Mouse (Mus musculus) right cerebral cortex, postnatal 36 days (tissue): ENCODE results near the gene Cmklr1.

Source experiments
- DNase-seq, 2 experiments: peaks; one replicate each; pipeline ENCODE4 v3.0.0; 2022; ENCODE audit warnings: low spot score in 2 of 2, mixed read lengths in 1 of 2

The Cmklr1 gene

DNA sequence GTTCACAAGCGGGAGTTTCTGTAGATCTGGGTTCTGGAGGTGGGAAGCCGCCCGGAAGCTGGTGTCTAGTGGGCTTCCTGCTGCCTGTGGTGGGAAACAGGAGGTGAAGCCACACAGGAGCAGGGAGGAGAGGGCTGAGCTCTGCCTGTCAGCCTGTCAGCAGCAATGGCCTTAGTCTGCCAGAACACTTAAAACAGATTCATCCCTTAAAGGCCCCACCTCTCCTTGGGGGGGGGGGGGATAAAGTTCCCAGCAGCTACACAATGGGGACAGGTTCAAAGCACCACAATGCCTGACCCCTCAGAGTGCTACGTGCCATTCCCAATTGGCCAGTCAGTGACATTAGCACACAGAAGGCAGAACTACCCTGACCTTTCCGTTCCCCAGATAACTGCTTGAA, 2.0 kb upstream of the Cmklr1 start:
- DNase-seq = no peak

DNA sequence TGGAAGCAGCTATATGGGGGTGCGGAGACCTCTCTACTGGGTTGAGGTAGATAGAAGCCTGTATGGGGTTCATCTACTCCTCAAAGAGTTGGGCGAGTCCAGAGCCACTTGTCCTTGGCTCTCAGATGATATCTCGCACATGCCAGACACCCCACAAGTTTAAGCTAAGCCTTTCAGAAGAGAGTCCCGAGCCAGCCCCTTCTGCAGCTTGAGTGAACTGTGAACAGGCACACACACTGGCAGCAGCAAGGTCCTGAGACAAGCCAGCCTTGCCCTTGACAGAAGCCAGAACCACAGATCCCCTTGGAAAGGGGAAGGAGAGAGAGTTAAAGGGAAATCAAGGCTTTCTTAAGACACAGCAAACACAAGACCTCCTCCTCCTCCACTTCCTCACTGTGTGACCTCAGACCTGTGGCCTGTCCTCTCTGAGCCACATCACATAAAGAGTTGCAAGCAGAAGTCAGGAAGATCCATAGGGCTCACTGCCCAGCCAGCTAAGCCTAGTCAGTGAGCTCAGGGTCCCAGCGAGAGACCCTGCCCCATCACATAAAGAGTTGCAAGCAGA, 1.5 kb downstream of the Cmklr1 start:
- no peak for DNase-seq

DNA sequence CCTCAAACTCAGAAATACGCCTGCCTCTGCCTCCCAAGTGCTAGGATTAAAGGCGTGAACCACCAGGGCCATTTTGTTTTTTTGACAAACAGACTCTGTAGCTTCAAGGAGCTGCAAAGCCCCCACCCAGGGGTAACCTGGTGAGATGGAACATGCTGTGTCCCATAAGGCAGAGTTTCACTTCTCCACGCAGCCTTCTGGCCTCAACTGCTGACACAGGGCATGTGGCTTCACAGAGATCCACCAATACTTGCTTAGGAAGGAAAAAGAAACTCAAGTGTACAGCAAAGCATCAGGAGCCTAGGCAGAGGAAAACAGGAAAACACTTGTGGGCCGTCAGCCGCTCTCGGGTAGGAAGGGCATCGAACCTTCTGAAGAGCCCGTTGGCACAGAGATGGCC, 3.1 kb downstream of the Cmklr1 start:
- DNase-seq = no peak

DNA sequence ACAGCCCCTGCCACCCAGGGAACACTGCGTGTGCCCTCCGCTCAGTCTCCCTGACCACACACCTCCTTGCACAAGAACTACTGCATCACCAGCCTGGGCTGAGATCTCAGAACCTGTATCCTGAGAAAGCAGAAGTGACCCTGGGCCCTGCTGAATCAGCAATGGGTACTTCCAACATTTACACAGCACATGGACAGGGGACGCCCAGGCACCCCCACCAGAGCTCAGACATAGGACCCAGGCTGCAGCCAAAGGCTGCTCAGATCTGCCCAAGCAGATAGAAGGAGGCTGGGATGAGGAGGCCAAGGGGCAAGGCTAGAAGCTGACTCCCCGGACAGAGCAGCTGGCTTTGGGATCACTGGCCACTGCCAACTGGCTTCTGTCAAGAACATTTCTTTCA, 5.7 kb downstream of the Cmklr1 start:
- peak in 1 of 2 experiments; percentile 41 for DNase-seq

DNA sequence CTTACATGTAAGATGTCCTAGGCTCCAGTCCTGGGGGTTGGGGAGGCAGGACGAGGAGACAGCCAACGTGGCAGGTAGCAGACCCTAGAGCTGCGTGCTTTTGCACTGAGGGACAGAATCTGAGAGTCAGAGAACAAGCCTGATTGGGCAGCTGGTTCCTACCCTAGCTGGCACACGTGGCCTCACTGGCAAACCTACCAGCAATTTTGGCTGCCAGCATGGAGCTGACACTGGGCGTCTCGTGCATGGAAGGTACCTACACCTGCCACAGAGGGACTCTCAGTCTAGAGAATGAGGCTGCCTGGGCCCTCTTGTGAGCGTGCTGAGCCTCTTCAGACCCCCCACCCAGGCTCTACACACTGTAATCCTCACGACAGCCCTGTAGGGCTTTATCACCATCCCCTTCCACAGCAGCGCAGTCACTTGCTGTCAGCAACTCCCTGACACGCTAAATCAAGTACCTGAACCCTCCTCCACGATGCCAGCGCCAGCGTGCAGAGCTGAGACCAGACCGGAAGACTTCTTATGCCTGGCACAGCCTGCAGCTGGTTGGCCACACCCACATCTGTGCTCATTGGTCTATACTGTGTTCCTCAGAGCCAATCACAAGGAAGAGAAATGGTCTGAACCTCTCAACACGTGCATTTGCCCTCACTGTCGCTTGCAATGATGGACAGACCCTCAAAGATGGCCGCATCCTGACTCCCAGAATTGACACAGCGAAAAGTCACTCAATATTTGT, 6.9 kb downstream of the Cmklr1 start:
- DNase-seq = peak; percentile 43 to 61

DNA sequence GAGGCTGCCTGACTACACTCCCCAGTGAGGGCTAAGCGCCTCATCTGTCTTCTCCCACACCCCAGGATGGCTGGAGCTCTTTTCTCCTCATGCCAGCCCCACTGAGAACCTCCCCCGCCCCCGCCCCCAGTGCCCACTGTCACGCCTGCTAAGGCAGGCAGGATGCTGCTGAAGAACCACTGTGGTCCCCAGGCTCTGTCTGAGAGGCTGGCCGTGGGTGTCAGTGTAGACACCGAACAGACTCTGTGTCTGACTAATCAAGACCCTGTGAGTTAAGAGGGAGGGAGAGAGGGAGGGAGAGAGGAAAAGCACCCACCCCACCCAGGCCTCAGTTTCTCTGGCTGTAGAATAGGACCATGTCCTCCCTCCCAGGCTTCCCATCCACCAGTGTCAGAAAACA, 9.2 kb downstream of the Cmklr1 start:
- peak in 1 of 2 experiments; percentile 31 for DNase-seq

DNA sequence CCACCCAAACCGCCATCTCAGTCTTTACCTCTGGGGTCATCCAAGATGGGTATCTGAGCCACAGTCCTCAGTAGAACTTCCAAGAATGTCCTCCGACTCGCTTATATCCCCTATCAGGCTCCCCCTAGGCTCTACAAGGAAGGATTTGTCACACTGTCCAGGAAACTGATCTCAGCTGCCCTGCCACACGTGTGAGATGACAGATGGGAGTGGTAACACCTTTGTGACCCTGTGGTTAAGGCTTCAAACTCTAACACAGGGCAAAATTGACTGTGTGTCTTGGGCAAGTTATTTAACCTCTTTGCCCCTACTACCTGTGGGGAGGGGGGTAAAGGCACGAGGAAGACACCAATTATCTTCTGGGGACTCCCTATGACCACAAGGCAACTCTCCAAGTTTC, 11.1 kb downstream of the Cmklr1 start:
- DNase-seq = no peak

DNA sequence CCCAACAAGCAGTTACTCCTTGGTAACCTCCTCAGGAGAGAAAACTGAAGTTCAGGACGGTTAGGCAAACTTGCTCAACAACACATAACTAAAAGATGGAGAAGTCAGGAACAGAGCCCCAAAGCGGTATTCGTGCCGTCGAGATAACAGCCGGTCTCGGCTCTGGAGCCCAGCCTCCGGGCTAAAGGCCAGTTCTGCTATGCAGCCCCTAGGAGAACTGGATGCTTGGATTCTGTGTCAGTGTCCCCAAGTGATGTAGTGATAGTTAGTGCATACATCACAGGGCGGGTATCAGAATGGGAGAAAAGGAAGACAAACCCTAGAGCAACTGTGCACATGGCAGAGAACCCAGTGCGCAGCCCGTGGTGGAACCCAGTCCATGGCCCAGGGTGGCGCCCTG, 12.2 kb downstream of the Cmklr1 start:
- no peak for DNase-seq

DNA sequence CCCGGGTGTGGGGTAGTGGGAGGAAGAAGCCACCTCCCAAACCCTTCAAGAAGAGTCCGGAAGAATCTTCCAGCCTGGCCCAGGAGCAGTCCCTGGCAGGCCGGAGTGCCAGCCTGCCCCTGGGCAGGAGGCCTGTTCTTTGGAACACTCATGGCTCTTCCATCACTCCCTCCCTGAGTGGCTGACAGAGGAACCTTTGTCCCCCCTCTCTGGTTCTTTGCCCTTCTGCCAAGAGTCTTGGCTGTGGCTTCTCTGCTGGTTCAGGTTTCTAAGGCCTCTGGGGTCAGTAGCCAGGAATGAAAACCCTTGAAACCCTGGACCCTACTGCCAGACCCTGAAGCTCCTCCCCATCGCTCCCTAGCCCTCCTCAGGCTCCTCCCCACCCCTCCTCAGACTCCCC, 12.6 kb downstream of the Cmklr1 start:
- peak in 1 of 2 experiments; percentile 25 for DNase-seq

DNA sequence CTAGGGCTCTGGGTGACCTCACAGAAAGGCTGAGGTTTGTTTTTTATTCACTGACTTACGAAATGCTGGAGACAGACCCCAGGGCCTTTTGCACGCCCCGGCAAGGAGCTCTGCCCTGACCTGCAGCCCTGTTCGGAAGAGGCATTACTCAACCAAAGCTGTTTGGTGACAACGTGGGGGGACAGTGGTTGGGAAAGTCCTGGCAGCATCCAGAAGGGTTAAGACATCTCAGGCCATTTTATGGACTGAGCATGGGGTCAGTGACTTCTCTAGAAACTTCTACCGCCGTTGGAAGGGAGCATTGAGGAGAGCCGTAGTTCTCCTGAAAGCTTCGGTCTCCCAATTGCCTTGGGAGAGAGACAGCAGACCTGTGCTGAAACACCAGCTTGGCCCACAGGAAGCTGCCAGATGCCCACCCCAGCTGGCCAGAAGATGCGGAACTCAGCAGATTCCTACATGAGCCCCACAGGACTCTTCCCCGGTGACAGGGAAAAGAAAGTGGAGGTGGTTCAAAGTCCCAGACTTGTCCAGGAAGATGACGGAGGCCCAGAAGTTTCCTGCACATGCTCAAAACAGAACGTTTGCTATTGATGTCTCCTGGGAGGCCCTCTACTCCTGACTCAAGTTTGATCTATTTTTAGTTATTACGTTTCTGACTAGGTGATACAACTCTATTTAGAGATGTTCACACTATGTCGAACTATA, 14.2 kb downstream of the Cmklr1 start:
- DNase-seq = no peak

DNA sequence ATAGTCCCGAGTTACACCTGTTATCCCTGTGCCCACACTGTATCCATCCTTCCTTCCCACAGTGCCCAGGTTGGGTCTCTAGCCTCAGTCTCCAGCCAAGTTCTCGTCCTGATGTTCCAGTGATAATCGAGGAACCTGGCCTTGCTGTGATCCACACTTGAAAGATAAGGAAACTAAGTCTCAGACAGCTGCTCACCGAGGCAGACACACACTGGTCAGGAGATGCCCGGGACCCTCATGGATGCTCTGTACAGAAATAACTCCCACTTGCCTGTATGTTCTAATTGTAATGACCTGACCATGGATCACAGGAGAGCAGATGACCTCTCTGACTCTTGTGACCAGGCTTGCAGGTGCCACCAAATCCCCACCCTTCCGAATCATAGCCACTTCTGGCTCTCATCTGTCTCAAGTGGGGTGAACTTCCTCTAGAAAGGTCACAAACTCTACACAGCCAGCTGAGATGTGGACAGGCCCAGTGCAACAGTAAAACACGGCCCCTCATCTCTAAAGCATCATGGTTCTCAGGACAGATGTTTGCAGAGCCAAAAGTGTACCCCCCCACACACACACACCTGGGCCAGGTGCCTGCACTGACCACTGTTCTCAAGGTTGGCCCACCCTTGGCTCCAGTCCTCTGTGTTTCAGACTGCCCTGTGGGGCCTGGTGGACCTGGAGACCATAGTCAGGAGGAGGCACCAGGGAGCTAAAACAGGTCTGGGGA, 15.2 kb downstream of the Cmklr1 start:
- DNase-seq = no peak

DNA sequence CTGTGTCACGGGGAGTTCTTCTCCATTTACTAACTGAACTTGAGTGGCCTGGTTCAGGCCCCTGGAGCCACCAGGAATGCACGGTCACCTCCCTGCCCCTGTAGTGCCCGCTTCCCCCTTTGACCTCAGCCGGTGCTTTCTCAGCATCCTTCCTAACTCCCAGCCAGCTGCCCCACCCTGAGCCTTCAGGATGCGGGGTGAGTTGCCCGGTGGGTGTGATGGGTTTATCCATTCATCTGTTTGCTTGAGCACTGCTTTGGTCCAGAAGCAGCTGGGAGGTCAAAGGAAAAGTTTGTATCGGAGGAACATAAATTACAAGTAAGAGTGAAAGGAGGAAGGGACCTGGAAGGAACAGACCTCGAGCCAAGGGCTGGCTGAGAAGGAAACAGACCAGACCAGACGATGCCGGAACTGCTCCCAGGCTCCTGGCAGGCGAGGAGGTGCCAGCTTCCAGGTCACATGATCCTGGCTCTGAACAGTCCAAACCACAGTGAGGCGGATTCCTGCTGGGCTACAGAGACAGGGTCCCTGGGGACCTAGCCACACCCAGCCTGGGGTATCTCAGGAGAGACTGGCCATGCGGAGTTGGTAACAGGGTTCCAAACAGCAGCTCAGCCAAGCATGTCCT, 16.1 kb downstream of the Cmklr1 start:
- peak; percentile 37 to 51 for DNase-seq

DNA sequence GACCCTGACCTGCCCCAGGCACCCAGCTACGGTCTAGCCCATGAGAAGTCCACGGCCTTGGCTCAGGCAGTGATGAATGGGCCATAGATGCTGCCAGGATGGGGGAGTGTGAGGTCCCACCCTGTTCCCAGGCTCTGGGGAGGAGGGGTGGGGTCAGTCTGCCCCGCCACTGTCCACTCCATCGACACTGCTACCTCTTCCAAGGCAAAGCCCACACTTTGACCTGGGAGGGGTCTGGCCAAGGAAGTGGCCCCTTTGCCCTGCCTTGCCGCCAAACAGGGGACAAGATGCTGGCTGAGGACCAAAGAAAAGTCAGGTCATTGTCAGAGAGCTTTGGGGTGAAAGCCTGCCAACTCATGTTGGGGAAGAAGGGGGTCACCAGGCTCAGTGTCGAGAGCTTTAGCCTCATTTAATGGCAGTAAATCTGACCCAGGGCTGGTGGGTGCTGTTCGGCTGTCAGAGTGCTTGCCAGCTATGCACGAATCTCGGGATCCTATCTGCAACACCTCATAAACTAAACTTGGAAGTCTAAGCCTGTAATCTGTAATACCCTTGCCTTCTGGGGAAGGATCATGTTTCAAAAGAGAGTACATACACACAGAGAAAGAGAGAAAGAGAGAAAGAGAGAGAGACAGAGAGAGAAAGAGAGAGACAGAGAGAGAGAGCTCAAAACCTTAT, 17.1 kb downstream of the Cmklr1 start:
- no peak for DNase-seq

DNA sequence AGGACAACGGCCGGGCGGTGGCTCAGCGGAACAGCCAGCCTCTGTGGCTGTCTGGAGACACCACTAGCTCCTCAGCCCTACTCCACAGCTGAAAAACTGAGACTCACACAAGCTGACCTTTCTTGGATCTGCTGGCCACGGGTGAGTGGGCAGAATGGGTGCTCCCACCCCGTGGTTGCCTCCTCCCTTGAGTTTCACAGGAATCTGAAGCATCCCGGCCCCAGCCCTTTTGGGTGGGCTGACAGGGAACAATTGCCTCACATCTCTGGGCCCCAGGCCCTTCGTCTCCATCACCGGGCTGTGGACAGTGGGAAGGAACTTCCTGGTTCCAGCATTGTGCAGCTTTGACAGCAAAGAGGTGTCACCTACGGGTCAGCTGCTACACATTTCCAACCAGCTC, 20.1 kb downstream of the Cmklr1 start:
- no peak for DNase-seq

DNA sequence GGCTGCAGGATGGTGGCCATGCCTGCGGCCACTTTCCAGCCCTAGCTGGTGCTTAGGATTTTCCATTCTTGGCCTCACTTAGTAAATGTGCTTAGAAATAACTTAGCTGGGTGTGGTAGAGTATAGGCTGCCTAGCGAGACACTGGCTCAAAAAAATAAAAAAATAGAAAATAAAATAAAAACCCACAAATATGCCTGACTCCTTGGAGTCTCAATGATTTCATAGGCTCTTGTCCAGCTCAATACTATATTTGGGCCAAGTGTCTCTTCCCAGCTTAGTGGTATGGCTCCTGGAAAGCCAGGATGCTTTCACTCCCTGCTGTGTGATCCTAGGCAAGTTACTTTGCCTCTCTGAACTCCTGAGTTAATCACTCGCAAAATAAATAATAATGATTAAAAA, 21.0 kb downstream of the Cmklr1 start:
- no peak for DNase-seq

DNA sequence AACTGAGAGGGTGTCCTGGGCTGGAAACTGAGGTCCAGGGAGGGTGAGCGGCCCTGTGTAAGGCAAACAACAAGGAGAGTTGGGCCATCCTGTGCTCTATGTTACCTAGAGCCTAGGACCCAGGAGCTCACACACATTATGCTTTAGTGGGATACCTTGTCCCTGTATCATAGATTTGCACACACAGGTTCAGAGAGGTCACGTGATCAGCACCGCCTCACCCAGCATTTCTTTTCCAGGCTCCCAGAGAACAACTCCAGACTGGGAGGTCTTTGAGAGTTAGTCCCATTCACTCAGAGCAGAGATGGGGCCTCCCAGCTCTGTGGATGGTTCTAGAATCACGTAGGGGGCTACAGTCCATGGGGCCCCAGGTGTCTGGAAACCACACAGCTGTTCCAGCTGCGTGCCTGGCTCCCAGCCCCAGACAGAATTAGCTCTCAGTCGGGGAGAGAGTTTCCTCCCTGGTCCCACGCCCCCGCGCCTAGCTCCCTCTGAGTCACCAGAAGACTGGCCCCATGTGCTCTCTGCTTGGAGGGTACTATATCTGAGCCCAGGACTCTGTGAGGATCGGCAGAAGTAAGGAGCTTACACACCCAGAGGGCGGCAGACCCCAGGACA, 22.3 kb downstream of the Cmklr1 start:
- peak in 1 of 2 experiments; percentile 38 for DNase-seq

DNA sequence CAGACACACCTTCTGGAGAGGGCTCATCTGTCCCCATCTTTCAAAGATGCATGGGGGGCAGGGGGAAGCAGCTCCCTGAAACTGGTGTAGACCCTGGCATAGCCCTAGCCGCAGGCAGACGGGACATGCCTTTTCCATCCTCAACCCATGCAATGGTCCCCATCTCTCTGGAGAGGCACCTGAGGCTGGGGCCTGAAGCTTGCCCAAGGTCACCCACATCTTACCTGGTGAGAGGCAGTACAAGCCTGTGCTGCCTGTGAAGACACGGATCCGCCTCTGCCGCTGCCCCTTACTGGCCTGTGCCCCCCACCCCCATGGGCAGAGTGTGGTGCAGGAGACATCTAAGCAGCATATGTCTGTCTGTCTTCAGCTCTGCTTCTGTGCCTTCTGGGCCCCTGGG, 23.2 kb downstream of the Cmklr1 start:
- DNase-seq = no peak

DNA sequence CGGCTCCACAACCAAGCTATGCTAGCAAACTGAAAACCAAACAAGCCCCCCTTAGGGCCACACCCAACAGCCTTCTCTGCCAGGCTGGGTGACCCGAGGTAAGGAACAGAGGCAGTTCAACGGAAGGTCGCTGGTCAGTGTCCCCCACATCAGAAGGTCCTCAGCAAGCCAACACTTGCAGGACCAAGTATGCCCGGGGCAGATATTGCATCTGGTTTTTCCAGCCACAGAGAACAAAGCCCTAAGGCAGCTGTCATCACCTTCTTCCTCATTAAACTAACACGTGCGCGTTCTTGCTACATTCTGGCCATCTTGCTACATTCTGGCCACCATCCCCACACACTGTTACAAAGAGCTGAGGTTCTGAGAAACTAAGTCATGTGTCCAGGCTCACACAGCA, 23.9 kb downstream of the Cmklr1 start:
- no peak for DNase-seq

DNA sequence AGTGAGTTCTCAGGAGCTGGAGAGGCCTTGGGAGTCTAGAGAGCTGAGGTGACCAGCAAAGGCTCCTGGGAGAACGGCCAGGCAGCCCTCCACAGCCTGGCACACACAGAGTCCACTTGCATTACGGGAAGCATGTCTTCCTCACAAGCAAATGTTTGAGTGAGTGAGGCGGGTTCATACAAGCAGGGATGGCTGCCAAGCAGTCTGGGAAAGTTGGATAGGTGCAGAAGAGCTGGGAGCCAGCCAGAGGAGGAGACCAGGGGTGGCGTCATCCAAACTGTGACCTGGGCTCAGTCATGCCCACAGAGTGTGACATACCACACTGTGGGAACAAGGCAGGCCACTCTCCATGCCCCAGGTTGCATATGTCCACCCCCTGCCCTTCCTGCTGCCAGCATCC, 25.2 kb downstream of the Cmklr1 start:
- DNase-seq = no peak

DNA sequence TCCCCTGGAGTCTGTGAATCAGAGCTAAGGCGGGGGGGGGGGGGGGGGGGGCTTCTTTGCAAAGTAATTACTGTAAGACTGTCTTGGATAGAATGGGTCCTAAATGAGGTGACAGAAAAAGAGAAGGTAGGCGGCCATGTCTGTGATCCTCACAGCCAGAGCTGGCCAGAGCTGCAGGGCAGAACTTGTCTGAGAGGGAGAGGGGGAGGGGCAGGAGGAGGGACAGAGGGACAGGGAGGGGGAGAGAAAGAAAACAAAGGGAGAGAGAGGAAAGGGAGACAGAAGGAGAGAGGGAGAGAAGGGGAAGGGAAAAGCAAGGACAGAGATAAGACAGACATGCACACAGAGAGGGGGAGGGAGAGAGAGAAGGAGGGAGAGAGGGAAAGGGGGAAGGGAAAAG, 27.2 kb downstream of the Cmklr1 start:
- DNase-seq = no peak

DNA sequence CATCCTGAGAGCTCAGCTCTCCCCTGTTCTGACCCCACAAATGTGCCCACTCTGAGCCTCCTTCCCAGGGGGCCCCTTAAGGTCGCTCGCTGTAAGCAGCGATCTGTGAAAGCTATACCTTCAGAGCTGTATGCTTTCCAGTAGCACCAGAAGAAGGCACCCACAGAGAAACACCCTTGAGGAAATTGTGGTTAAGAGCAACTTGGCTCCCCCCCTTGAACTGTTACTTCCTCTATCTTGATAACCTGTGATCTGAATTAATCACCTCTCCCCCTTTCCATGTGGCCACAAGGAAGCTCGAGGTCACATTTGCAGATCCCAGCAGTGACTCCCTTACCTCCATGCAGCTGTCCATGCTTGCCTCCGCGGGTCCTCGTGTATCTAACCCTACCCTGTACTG, 29.2 kb downstream of the Cmklr1 start:
- DNase-seq = no peak
